Mouse (Mus musculus): ENCODE measurements at regions not wholly inside any gene's neighbourhood (a gene's known extent, or its start where the extent isn't known, plus 50 kb on each side); places are given as distances from the start of the nearest gene placed in this dataset.
"Not testable (repeated sequence)": the region's sequence is repeated elsewhere in the genome, so short reads cannot be mapped to it uniquely, and the experiment has no call there.

- H3K36me3 ChIP-seq (ENCODE audit: control insufficient read depth, insufficient read depth, low read length); H3K4me3 ChIP-seq (ENCODE audit: control insufficient read depth, insufficient read depth, low read length); H3K4me1 ChIP-seq (replicated peaks; ENCODE audit: control insufficient read depth, insufficient read depth, low read length); DNase-seq; H3K27me3 ChIP-seq (ENCODE audit: control insufficient read depth, insufficient read depth, low read length); H3K27ac ChIP-seq (ENCODE audit: control insufficient read depth, insufficient read depth, low read length): not testable (repeated sequence)
- 87% methylated on average over 2 of the region's 2 CpGs for WGBS
These were observed 58.7 kb upstream of the Srd5a3 start for GRCm38 (mm10) chr5:76081379-76081778.

- H3K27ac ChIP-seq (ENCODE audit: control insufficient read depth, insufficient read depth, low read length) = no peak overlapping the region
- H3K4me1 ChIP-seq (replicated peaks; ENCODE audit: control insufficient read depth, insufficient read depth, low read length) = no peaks in the 10 kb centered on the region
- H3K27me3 ChIP-seq (ENCODE audit: control insufficient read depth, insufficient read depth, low read length) = no peaks in the 10 kb centered on the region
- H3K36me3 ChIP-seq (ENCODE audit: control insufficient read depth, insufficient read depth, low read length) = no peaks in the 10 kb centered on the region
- TF ChIP-seq POLR2A (IDR thresholded peaks at IDR 0.05; ENCODE audit: control insufficient read depth, extremely low read depth, insufficient read depth, low read length, poor library complexity) = no peak
- TF ChIP-seq CTCF (IDR thresholded peaks at IDR 0.05; ENCODE audit: borderline replicate concordance, control insufficient read depth, extremely low read depth, insufficient read depth, low read length, poor library complexity) = no peak
- H3K4me3 ChIP-seq (ENCODE audit: control insufficient read depth, insufficient read depth, low read length) = no peak overlapping the region
- WGBS = 93% methylated on average over 8 of the region's 8 CpGs
- no peak for DNase-seq
These were observed 59.6 kb upstream of the Srd5a3 start for GRCm38 (mm10) chr5:76080429-76080828.

- no peak overlapping the region for H3K27ac ChIP-seq (ENCODE audit: control insufficient read depth, insufficient read depth, low read length)
- no peaks in the 10 kb centered on the region for H3K27me3 ChIP-seq (ENCODE audit: control insufficient read depth, insufficient read depth, low read length)
- no peaks in the 10 kb centered on the region for H3K36me3 ChIP-seq (ENCODE audit: control insufficient read depth, insufficient read depth, low read length)
- 87% methylated on average over 11 of the region's 11 CpGs for WGBS
- H3K4me1 ChIP-seq (replicated peaks; ENCODE audit: control insufficient read depth, insufficient read depth, low read length) = no peaks in the 10 kb centered on the region
- no peak for DNase-seq
- no peak for TF ChIP-seq CTCF (IDR thresholded peaks at IDR 0.05; ENCODE audit: borderline replicate concordance, control insufficient read depth, extremely low read depth, insufficient read depth, low read length, poor library complexity)
- no peak for TF ChIP-seq POLR2A (IDR thresholded peaks at IDR 0.05; ENCODE audit: control insufficient read depth, extremely low read depth, insufficient read depth, low read length, poor library complexity)
- H3K4me3 ChIP-seq (ENCODE audit: control insufficient read depth, insufficient read depth, low read length) = no peak overlapping the region
These were observed 60.7 kb upstream of the Srd5a3 start for GRCm38 (mm10) chr5:76079204-76080025.

- Histone ChIP-seq H3K4me1 (replicated peaks; ENCODE audit: control insufficient read depth, insufficient read depth, low read length) (no peaks in the 10 kb centered on the region), H3K27ac (ENCODE audit: control insufficient read depth, insufficient read depth, low read length) (no peak overlapping the region)
- WGBS = 76% methylated on average over 1 of the region's 1 CpGs
These were observed 61.6 kb upstream of the Srd5a3 start for GRCm38 (mm10) chr5:76078485-76078884.

GRCm38 (mm10) chr5:76076283-76076682 is 63.8 kb upstream of the Srd5a3 start:
- Histone ChIP-seq H3K27ac (ENCODE audit: control insufficient read depth, insufficient read depth, low read length) (no peak overlapping the region), H3K4me1 (replicated peaks; ENCODE audit: control insufficient read depth, insufficient read depth, low read length) (no peaks in the 10 kb centered on the region), H3K27me3 (ENCODE audit: control insufficient read depth, insufficient read depth, low read length) (no peaks in the 10 kb centered on the region), H3K36me3 (ENCODE audit: control insufficient read depth, insufficient read depth, low read length) (no peaks in the 10 kb centered on the region), H3K4me3 (ENCODE audit: control insufficient read depth, insufficient read depth, low read length) (no peak overlapping the region)
- no peak for DNase-seq
- TF ChIP-seq CTCF (IDR thresholded peaks at IDR 0.05; ENCODE audit: borderline replicate concordance, control insufficient read depth, extremely low read depth, insufficient read depth, low read length, poor library complexity) = no peak
- no peak for TF ChIP-seq POLR2A (IDR thresholded peaks at IDR 0.05; ENCODE audit: control insufficient read depth, extremely low read depth, insufficient read depth, low read length, poor library complexity)
- 92% methylated on average over 7 of the region's 7 CpGs for whole genome bisulfite sequencing

More at GRCm38 (mm10) chr5:76078485-76078884, 61.6 kb upstream of the Srd5a3 start:
- Histone ChIP-seq H3K27me3 (ENCODE audit: control insufficient read depth, insufficient read depth, low read length) (no peaks in the 10 kb centered on the region), H3K36me3 (ENCODE audit: control insufficient read depth, insufficient read depth, low read length) (no peaks in the 10 kb centered on the region), H3K4me3 (ENCODE audit: control insufficient read depth, insufficient read depth, low read length) (no peak overlapping the region)
- DNase-seq = no peak
- TF ChIP-seq POLR2A (IDR thresholded peaks at IDR 0.05; ENCODE audit: control insufficient read depth, extremely low read depth, insufficient read depth, low read length, poor library complexity) (no peak), CTCF (IDR thresholded peaks at IDR 0.05; ENCODE audit: borderline replicate concordance, control insufficient read depth, extremely low read depth, insufficient read depth, low read length, poor library complexity) (no peak)

GRCm38 (mm10) chr5:76075401-76075800 is 64.7 kb upstream of the Srd5a3 start:
- Histone ChIP-seq H3K4me1 (replicated peaks; ENCODE audit: control insufficient read depth, insufficient read depth, low read length) (no peaks in the 10 kb centered on the region), H3K27ac (ENCODE audit: control insufficient read depth, insufficient read depth, low read length) (no peak overlapping the region), H3K4me3 (ENCODE audit: control insufficient read depth, insufficient read depth, low read length) (no peak overlapping the region), H3K36me3 (ENCODE audit: control insufficient read depth, insufficient read depth, low read length) (no peaks in the 10 kb centered on the region), H3K27me3 (ENCODE audit: control insufficient read depth, insufficient read depth, low read length) (no peaks in the 10 kb centered on the region)
- DNase-seq = no peak
- no peak for TF ChIP-seq POLR2A (IDR thresholded peaks at IDR 0.05; ENCODE audit: control insufficient read depth, extremely low read depth, insufficient read depth, low read length, poor library complexity)
- no peak for TF ChIP-seq CTCF (IDR thresholded peaks at IDR 0.05; ENCODE audit: borderline replicate concordance, control insufficient read depth, extremely low read depth, insufficient read depth, low read length, poor library complexity)
- WGBS = 12% methylated on average over 8 of the region's 8 CpGs

GRCm38 (mm10) chr5:76067881-76068280 is 72.2 kb upstream of the Srd5a3 start:
- 73% methylated on average over 3 of the region's 3 CpGs for WGBS
- H3K4me3 ChIP-seq (ENCODE audit: control insufficient read depth, insufficient read depth, low read length) = no peak overlapping the region

More at GRCm38 (mm10) chr5:76067881-76068280, 72.2 kb upstream of the Srd5a3 start:
- H3K36me3 ChIP-seq (ENCODE audit: control insufficient read depth, insufficient read depth, low read length) = no peaks in the 10 kb centered on the region
- no peaks in the 10 kb centered on the region for H3K27me3 ChIP-seq (ENCODE audit: control insufficient read depth, insufficient read depth, low read length)
- H3K4me1 ChIP-seq (replicated peaks; ENCODE audit: control insufficient read depth, insufficient read depth, low read length) = no peaks in the 10 kb centered on the region
- no peak for TF ChIP-seq CTCF (IDR thresholded peaks at IDR 0.05; ENCODE audit: borderline replicate concordance, control insufficient read depth, extremely low read depth, insufficient read depth, low read length, poor library complexity)
- TF ChIP-seq POLR2A (IDR thresholded peaks at IDR 0.05; ENCODE audit: control insufficient read depth, extremely low read depth, insufficient read depth, low read length, poor library complexity) = no peak
- H3K27ac ChIP-seq (ENCODE audit: control insufficient read depth, insufficient read depth, low read length) = no peak overlapping the region
- DNase-seq = no peak

Measured in thymus, adult 2 months (tissue).